Mouse (Mus musculus) kidney, adult 8-10 months (tissue): Measurements from ENCODE around the gene Hoxb3.

Experiments used
- DNase-seq, 2 experiments: peaks; one replicate each; pipeline ENCODE4 v3.0.0; 2022

Gene Hoxb3

DNA sequence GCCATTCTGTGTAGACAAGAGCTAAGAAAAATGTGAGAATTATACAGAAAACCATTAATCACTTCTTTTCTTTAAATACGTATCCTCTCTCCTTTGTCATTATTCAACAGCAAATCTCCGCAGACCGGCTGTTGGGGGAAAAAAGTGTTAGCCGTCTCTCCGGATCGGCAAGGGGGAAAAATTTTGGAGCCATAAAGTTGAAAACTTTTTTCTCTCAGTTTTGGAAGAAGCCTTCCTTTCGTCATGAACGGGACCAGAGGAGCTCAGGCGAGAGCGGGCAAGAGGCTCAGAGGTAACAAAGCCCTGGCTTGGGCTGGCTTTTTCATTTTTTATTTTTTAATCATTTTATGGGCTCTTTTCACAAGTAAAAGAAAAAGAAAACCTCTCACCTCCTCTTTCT is at the start of gene Hoxb3:
Gene Hoxb3, plus strand, starts transcription at position 173 of the 400 bp plus-strand sequence.
- no peak for DNase-seq

DNA sequence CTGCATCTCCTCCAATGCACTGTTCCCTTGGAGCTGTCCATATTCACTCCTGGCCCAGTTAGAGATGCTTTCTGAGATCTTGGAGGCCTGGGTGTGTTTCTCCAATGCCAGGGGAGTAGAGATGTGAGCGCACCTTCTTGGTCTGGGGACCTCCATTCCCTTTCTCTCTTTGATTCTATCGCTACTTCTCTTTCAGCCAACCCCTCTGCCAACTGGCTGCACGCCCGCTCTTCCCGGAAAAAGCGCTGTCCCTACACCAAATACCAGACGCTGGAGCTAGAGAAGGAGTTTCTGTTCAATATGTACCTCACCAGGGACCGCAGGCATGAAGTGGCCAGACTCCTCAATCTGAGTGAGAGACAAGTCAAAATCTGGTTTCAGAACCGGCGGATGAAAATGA is 48.7 kb upstream of the Hoxb3 start:
- DNase-seq = no peak

DNA sequence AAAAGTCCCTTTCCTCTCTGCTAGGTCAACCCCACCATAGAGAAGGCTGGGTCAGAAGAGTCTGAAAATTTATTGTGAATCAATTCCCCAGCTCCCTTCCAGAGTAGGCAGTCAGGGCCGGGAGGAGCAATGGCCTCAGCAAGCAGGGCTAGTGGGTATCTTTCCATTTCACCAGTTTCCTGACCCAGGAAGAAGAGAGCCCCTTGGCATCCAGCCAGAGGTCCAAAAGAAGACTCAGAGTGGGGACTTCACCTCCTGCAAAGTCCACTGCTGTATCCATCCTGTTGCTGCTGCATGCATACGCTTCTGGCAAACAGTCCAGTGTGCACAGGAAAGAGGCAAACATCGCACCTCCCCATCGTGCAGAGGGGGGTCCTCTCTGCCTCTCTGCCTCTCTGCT is 47.2 kb upstream of the Hoxb3 start:
- DNase-seq = peak in 1 of 2 experiments; percentile 57

DNA sequence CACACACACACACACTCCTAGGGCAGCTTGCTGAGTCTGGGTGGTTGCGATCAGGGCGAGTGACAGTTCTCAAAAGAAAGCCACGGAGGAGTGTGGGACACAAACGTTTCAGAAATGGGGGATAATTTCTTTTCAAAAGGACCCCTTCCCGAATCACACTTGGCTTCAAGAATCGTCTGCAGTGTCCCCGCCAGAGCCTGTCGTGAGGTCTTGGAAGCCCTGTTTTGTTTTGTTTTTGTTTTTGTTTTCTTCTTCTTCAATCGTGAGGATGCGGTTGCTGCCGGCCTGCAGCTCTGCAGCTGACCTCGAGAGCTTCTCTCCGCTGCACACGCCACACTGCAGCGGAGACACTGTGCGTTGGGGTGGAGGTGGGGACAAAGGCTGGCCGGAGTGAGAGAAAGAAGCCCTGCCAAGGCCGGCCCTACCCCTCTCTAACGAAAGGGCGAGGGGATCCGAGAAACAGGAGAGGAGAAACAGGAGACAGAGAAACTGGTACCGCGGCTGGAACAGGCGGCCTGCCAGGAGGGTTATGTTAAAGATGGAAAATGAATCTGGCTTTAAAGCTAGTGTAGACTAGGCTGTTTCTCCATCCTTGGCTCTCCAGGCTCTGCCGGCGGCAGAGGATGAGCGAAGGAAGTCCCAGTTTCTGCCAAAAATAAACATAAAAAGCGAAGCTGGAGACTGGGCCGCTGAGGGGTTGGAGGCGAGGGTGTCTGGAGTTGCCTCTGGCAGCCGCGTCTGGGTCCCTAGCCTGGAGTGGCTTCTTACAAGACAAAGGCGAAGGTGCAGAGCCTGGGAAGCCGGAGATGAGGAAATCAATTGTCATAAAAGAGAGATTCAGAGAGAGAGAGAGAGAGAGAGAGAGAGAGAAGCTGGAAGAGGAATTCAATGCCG is 45.7 kb upstream of the Hoxb3 start:
- DNase-seq = no peak

DNA sequence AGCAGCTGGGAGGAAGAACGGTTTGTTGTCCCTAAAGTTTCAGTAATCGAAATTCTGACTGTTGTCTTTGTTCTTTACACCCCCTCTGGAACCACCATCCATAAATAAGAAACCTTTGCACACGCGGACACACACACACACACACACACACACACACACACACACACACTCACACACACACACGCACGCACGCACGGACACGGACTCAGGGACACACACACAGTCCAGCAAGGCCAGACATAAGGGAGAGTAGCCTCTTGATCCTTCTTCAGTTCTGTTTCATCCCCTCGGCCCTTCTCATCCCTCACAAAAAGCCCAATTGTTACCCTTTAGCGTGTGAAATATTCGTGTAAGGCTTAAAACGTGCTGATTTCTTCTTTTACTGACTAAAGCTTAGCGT is 44.8 kb upstream of the Hoxb3 start:
- DNase-seq = no peak

DNA sequence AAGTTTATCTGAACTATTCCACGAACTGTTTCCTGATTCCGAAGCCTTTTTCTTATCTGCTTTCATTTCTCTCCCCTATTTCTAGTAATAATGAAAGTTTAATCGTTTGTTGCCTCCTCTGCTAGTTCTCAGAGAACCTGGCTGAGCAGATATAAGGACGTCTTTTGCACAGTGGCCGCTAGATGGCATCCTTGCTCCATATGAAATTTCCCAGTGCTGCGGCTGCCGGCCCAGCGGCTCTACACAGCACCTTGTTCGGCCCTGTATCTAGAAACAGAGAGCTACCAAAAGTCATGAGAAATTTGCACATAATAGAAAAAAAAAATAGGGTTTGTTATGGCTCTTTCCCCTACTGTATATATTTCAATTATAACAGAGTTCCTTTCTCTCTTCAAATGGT is 44.4 kb upstream of the Hoxb3 start:
- peak; percentile 91 to 92 for DNase-seq

DNA sequence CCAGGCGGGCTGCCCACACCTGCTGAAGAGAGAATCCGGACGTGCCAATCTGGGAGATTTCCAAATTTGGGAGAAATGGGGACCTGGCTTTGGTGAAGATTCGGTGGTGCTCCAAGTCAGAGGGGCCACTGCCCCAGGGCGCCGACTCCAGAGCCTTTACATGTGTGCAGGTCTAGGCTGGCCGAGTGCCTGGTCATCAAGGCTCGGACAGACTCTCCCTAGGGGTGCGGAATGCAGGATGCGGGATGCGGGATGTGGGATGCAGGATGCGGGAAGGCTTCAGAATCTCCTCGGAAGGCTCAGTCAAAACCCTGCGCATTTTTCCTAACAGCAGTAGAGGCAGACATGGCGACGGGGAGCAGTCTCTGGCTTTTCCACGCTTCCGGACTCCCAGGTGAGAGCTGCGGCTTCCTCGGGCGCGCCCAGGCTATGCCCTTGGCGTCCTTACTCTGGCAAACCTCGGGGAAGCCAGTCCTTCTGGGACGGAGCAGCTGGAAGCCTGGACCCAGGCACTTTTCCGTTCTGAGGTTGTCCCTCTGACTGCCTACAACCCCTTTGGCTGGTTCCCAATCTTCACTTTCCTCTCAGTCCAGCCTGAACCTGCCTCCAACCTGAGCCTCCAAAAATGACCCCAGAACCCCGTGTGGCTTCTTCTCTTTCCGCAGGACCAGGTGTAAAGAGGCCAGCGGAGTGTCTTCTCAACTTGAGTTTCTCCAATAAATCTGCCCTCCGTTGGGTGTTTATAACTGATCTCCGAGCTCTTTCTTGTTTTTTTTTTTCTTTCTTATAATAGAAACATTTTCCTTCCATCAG is 43.5 kb upstream of the Hoxb3 start:
- peak in 1 of 2 experiments; percentile 50 for DNase-seq

DNA sequence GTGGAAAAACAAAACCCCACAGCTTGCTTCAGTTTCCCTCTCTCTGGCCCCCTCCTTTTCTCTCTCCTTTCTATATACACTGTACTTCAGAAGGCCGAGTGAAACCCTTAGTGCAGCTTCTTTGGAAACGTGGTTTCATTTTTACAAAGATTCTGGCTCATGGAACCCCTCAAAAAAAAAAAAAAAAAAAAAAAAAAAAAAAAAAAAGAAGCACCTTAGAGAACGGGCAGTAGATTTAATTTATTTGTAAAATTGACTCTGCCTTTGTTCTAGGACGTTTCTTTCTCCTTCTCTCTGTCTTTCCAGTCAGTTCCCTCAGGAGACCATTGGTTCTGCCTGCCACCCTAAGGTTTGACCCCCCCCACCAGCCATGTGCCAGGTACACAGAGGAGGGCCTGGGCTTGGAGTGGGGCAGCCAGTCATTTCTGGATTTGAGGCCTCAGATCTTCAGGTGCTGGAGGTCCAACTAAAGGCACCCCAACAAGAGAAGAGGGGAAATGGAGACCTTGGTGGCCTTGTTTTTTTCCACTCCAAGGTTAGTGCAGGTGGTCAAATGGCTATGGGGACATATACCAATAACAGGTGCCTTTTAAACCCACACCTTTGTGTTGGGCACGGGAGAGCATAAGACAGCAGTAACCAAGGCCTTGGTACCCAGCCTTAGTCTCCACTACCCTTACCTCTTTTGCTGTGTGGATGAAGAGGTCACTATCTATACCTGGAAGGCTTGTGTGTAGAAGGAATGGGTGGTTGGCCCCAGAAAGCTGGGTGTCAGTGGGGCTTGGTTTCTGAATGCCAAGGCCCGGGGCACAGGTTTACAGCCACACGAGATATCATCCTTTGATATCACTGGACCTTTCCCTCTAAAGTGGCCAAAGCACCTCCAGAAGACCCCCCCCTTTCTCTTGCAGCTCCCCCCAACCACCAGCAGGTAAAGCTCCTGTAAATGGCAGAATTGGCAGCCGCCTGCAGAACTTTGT is 42.4 kb upstream of the Hoxb3 start:
- DNase-seq = peak in 1 of 2 experiments; percentile 60

DNA sequence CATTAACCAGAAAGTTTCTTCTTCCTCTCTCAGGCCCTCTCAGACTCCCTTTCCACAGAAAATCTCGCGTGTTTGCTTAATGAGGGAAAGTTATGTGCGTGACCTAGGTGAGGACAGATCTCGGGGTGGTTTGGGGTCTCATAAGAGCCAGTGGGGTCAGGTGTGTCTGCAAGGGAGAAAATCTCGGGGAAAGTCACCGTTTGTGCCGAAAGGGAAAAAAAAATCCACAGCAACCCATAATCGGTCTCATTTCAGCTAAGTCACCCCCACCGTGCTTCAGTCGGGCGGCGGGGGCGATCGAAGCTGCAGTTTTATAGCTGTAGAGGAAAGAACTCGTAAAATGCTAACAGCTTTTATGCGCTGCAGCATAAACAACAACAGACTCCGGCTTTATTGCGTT is 41.7 kb upstream of the Hoxb3 start:
- peak in 1 of 2 experiments; percentile 36 for DNase-seq

DNA sequence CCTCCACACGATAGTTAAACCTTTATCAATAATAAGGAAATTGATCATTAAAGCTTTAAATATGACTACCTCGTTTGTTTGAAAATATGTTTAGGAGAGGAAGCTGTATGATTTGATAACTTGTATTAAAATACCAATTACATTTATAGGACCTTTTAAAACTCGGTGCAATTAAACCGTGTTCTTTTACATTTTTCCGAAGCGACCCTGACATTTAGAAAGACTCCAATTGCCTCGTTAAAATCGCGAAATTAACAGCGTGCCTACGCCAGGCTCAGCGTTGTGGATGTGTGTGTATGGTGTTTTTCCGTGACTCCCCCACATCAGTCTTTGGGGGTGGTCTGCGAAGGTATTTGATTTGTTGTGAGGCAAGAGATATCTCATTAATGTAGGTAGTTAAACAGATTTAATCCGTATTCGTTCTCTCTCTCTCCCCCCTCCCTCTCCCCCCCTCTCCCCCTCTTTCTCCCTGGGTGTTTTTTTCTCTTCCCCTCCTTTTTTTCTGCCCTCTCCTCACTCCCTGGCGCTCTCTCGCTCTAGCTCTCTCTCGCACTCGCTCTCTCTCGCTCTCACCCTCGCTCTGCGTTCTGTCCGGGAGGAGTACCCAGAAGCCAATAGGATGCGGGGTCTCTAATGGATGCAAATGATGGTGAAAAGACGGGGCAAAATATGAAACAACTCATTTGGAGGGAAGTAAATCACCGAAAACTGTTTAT is 41.1 kb upstream of the Hoxb3 start, which contains the start of gene Hoxb8:
Gene Hoxb8, plus strand, starts transcription at position 51 of the 716 bp plus-strand sequence.
- peak in 1 of 2 experiments; percentile 46 for DNase-seq

DNA sequence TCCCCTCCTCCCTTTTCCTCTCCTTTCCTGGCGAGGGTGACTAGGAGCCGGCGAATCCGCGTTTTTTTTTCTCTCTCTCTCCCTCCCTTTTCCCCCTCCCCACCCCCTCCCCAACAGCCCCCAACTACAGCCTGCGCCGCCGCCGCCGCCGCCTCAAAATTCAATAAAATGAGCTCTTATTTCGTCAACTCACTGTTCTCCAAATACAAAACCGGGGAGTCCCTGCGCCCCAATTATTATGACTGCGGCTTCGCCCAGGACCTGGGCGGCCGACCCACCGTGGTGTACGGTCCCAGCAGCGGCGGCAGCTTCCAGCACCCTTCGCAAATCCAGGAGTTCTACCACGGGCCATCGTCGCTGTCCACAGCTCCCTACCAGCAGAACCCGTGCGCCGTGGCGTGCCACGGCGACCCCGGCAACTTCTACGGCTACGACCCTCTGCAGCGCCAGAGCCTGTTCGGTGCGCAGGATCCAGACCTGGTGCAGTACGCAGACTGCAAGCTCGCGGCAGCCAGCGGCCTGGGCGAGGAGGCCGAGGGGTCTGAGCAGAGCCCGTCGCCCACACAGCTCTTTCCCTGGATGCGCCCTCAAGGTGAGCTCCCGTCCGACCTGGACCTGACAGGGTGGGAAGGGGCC is 40.2 kb upstream of the Hoxb3 start:
- peak in 1 of 2 experiments; percentile 33 for DNase-seq

DNA sequence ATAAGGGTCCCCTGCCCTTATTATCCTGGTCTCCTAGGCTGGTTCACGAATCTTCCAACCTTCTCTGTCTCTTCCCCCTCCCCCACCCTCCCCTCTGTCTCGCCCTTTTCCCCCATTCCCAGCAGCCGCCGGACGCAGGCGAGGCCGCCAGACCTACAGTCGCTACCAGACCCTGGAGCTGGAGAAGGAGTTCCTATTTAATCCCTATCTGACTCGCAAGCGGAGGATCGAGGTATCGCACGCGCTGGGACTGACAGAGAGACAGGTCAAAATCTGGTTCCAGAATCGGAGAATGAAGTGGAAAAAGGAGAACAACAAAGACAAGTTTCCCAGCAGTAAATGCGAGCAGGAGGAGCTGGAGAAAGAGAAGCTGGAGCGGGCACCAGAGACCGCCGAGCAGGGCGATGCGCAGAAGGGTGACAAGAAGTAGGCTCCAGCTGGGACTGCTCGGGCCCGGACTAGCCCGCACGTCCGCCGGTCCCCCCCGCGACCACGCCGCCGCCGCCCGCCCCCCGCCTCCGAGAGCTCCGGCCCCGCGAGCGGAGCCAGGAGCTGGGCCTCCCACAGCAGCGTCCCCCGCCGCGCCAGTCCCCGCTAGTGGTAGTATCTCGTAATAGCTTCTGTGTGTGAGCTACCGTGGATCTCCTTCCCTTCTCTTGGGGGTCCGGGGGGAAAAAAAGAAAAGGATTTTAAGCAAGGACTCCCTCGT is 38.9 kb upstream of the Hoxb3 start:
- peak in 1 of 2 experiments; percentile 49 for DNase-seq

DNA sequence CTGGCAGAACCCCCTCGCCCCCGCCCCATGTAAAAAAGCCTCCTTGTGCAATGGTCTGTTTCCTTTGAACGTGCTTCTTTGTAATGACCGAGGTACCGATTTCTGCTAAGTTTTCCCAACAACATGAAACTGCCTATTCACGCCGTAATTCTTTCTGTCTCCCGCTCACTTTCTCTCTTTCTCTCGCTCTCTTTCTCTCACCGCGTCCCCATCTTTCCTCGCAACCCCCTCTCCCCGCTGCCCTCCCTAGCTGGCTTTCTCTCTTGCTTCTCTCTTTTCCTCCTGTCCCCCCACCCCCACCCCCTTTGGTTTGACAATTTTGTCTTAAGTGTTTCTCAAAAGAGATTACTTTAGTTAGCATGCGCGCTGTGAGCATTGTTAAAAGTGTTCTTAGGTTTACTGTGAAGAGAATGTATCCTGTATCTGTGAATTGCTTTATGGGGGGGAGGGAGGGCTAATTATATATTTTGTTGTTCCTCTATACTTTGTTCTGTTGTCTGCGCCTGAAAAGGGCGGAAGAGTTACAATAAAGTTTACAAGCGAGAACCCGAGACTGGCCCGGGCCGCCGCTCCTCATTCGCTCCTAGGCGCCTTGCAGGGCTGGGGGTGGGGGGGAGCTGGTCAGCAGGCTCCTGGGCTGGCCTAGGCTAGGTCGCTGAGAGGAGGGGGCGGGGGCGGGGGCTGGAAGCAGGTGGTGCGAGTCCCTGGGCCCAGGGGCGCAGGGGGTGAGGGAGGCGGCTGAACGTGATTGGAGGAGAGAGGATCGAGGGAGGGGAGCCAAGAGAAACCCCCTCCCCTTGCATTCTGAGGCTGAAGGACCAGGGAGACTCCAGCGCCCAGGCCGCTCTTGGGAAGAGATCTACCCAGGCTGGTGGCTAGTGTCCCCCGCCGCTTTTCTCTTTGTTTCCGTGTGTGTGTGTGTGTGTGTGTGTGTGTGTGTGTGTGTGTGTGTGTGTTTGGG is 38.1 kb upstream of the Hoxb3 start:
- DNase-seq = peak; percentile 72 to 82

DNA sequence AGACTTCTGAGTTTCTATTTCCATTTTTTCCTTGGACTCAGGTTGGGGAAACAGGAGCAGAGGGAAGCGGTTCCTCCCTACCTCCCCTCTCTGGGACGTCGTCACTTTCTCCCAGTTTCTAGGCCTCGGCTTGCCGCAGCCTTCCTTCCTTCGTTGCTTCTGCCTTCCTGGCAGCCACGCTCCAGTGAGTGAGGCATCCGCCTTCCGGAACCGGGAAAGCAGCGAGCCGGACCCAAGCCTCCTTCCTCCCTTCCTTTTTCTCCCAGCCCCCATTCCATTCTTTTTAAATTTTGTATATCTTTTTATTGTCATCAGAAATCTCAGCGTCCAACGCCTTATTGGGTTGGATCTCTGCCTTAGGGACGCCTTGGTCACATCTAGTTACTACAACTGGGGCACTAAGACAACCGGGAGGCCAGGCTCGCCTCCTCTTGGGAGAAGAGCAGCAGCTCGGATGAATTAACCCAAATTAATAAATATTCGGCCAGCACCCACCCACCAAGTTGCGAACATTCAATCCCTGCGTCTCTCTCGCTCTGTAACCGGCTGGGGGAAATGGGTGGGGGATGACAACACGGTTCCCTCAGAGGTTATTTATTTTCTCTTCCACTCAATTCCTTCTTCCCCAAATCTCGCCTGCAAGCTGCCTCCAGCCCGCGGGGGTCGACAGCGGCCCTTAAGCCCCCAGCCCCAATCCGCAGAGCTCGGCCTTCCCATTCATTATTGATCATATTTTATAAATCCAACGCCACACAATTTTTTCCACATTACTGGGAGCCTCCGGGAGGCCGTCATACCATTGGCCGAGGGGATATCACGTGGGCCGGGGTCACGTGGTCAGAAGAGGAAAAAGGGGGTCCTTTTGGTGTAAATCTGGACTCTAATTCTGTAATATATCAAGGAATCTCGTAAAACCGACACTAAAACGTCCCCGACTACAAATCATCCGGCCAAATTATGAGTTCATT is 37.1 kb upstream of the Hoxb3 start, which contains the start of gene Hoxb7:
Gene Hoxb7, plus strand, starts transcription at position 853 of the 968 bp plus-strand sequence.
- peak; percentile 86 to 90 for DNase-seq

DNA sequence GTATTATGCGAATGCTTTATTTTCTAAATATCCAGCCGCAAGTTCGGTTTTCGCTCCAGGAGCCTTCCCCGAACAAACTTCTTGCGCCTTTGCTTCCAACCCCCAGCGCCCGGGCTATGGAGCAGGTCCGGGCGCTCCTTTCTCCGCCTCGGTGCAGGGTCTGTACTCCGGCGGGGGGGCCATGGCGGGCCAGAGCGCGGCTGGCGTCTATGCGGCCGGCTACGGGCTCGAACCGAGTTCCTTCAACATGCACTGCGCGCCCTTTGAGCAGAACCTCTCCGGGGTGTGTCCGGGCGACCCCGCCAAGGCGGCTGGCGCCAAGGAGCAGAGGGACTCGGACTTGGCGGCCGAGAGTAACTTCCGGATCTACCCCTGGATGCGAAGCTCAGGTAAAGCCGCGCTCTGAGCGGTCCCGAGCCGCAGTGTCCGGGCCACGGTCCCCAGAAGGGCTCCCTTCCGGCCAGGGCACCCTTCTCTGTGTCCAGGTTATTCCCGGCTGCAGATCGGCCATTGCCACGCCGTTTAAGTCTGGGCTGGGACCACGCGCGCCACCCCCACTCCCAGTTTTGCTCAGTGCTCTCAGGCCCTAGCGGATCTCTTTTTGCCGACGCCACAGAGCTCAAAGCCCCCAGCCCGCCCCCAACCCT is 36.3 kb upstream of the Hoxb3 start:
- peak; percentile 67 to 76 for DNase-seq

DNA sequence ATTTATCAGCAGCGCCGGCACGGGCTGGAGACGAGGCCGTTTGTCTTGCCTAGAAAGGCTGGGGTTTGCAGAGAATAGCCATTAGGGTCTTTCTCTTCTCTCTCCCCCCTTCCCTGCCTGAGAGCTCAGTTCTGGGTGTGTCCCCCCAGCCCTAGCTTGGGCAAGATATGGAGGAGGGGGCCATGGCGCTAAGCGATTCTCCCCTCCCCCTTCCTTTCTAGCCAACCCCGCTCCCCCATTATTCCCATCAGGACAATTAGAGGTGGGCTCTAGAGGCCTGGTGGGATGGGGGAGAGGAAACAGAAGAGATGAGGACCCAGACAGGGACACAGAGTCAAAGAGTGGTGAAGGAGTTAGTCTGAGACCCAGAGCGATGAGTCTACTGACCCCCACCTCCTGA is 35.7 kb upstream of the Hoxb3 start:
- DNase-seq = no peak

DNA sequence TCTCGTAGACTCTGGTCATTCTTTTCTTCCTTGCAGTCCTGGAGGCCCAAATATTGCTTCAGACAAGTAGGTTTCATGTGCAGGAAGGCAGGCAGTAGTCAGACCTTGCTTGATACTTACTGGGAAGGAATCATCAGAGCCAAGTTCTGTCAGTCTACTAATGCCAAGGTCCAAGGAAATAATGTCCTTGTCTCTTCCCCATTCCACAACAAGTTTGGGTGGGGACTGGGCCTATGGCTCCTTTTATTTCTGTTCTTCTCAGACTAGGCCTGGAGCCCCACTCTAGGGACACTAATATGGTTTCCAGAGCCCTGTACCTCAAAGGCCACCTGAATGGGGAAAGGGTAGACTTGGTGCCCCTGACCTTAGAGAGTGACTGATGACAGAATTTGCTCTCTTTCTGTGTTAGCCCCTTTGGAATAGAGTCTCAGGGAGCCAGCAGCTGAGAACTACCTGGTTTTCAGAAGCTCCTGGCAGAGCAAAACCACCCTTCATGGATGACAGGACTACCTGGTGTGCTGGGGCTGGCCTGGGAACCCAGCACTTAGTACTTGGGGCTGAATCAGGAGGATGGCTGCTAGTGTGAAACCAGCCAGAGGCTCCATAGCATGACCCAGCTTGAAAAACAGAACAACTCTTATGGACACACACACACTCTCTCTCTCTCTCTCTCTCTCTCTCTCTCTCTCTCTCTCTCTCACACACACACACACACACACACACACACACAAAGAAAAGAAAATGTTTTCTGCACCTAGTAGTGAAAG is 34.5 kb upstream of the Hoxb3 start:
- no peak for DNase-seq
